Mouse (Mus musculus) midbrain, embryonic 11.5 days (tissue): ENCODE data around the gene Anapc15-ps. TPM values are rescaled to one million over a fixed set of nuclear protein-coding genes. Genes with fewer than 3 reads are reported as not detected.

Experiments used
- ATAC-seq: fragments of 200-750 bp; cut with Nextera tagmentation; 2 replicates; pipeline ENCODE4 v1.8.0; 2017; ENCODE audit warnings: moderate TSS enrichment, moderate library complexity; ENCODE audit not compliant: low FRiP score
- DNase-seq: peaks from one replicate; pipeline ENCODE4 v3.0.0; 2015; ENCODE audit warnings: low spot score; ENCODE audit errors: missing footprints
- H3K27ac ChIP-seq: fragments of 300-500 bp; sonication (generic); 2 replicates; pipeline ENCODE4 v1.5.1; 2014; ENCODE audit warnings: low read depth, low read length
- H3K27me3 ChIP-seq: fragments of 300-500 bp; sonication (generic); 2 replicates; pipeline ENCODE4 v1.6.1; 2014; ENCODE audit warnings: mild to moderate bottlenecking, low read length, moderate library complexity, mixed read lengths; ENCODE audit not compliant: control insufficient read depth, insufficient read depth
- H3K36me3 ChIP-seq: fragments of 300-500 bp; sonication (generic); 2 replicates; pipeline ENCODE4 v1.6.1; 2014; ENCODE audit warnings: mild to moderate bottlenecking, low read length, moderate library complexity, mixed read lengths; ENCODE audit not compliant: control insufficient read depth, insufficient read depth
- H3K4me1 ChIP-seq: fragments of 300-500 bp; sonication (generic); 2 replicates; pipeline ENCODE4 v1.6.1; 2014; ENCODE audit warnings: low read length; ENCODE audit not compliant: control insufficient read depth, insufficient read depth
- H3K4me2 ChIP-seq: fragments of 300-500 bp; sonication (generic); 2 replicates; pipeline ENCODE4 v1.6.1; 2014; ENCODE audit warnings: mild to moderate bottlenecking, moderate library complexity
- H3K4me3 ChIP-seq: fragments of 300-500 bp; sonication (generic); 2 replicates; pipeline ENCODE4 v1.5.1; 2014; ENCODE audit warnings: low read depth, low read length
- H3K9ac ChIP-seq: fragments of 300-500 bp; sonication (generic); 2 replicates; pipeline ENCODE4 v1.6.1; 2014; ENCODE audit warnings: low read length
- H3K9me3 ChIP-seq: fragments of 300-500 bp; sonication (generic); 2 replicates; pipeline ENCODE4 v1.6.1; 2016; ENCODE audit warnings: low read length; ENCODE audit not compliant: control insufficient read depth
- WGBS: fragments of 180-500 bp; shearing (Covaris S2); extraction: QIAGEN DNeasy Blood & Tissue Kit; methylation state at CpG from one replicate; pipeline ENCODE4 v1.1.7; 2014; 5-methylcytosine and 5-hydroxymethylcytosine counted together
- polyA plus RNA-seq: library from polyadenylated mRNA; unstranded; fragments of >200 nt; fragmentation: Nextera tagmentation; extraction: Ambion mirVana; gene quantifications from 2 replicates; pipeline ENCODE4 v1.2.1, GENCODE M21; 2014

Gene Anapc15-ps
- polyA plus RNA-seq, 1 experiment from 2014 or later = not detected

- Histone ChIP-seq H3K27ac (no peak overlapping the region), H3K36me3 (no peaks in the 10 kb centered on the region), H3K9me3 (no peaks in the 10 kb centered on the region), H3K4me2 (no peak overlapping the region), H3K4me1 (peaks cover 11% of the 10 kb centered on the region; the same call in 1 of the 2 replicates), H3K4me3 (no peak overlapping the region), H3K27me3 (no peaks in the 10 kb centered on the region), H3K9ac (no peak overlapping the region)
- ATAC-seq (no peak), DNase-seq (no peak)
- 76% methylated on average over 7 of the region's 7 CpGs for WGBS
These were observed 5.0 kb upstream of the Anapc15-ps start for GRCm38 (mm10) chr10:95678241-95678640.

- H3K4me1 ChIP-seq = peaks cover 11% of the 10 kb centered on the region; the same call in 1 of the 2 replicates
- H3K9me3 ChIP-seq = no peaks in the 10 kb centered on the region
- no peaks in the 10 kb centered on the region for H3K27me3 ChIP-seq
- no peak for ATAC-seq
- H3K36me3 ChIP-seq = no peaks in the 10 kb centered on the region
- no peak overlapping the region for H3K9ac ChIP-seq
- DNase-seq = no peak
- no peak overlapping the region for H3K4me2 ChIP-seq
- WGBS = 72% methylated on average over 22 of the region's 22 CpGs
- no peak overlapping the region for H3K27ac ChIP-seq
- H3K4me3 ChIP-seq = no peak overlapping the region
These were observed 4.3 kb upstream of the Anapc15-ps start for GRCm38 (mm10) chr10:95677356-95678109.

GRCm38 (mm10) chr10:95676991-95677355, 3.7 kb upstream of the Anapc15-ps start:
- Histone ChIP-seq H3K27me3 (no peaks in the 10 kb centered on the region), H3K27ac (no peak overlapping the region), H3K4me3 (no peak overlapping the region), H3K9me3 (no peaks in the 10 kb centered on the region), H3K36me3 (no peaks in the 10 kb centered on the region), H3K9ac (no peak overlapping the region), H3K4me2 (no peak overlapping the region), H3K4me1 (peaks cover 11% of the 10 kb centered on the region; the same call in 1 of the 2 replicates)
- 73% methylated on average over 5 of the region's 5 CpGs for WGBS
- DNase-seq (no peak), ATAC-seq (no peak)

GRCm38 (mm10) chr10:95676387-95676786, 3.1 kb upstream of the Anapc15-ps start:
- WGBS = 90% methylated on average over 2 of the region's 2 CpGs
- no peak overlapping the region for H3K27ac ChIP-seq
- no peaks in the 10 kb centered on the region for H3K9me3 ChIP-seq
- no peak overlapping the region for H3K9ac ChIP-seq
- H3K36me3 ChIP-seq = no peaks in the 10 kb centered on the region
- no peak for ATAC-seq
- no peak overlapping the region for H3K4me3 ChIP-seq
- peaks cover 11% of the 10 kb centered on the region; the same call in 1 of the 2 replicates for H3K4me1 ChIP-seq
- H3K27me3 ChIP-seq = no peaks in the 10 kb centered on the region
- DNase-seq = no peak
- no peak overlapping the region for H3K4me2 ChIP-seq

- no peaks in the 10 kb centered on the region for H3K4me1 ChIP-seq
- no peaks in the 10 kb centered on the region for H3K9me3 ChIP-seq
- H3K36me3 ChIP-seq = no peaks in the 10 kb centered on the region
- no peak overlapping the region for H3K27ac ChIP-seq
- no peaks in the 10 kb centered on the region for H3K27me3 ChIP-seq
- H3K9ac ChIP-seq = no peak overlapping the region
- H3K4me3 ChIP-seq = no peak overlapping the region
- WGBS = 90% methylated on average over 21 of the region's 21 CpGs
- no peak overlapping the region for H3K4me2 ChIP-seq
- ATAC-seq (no peak), DNase-seq (peak; percentile 59)
These were observed 2.2 kb downstream of the Anapc15-ps start for GRCm38 (mm10) chr10:95670781-95671780.

- H3K36me3 ChIP-seq = no peaks in the 10 kb centered on the region
- no peak overlapping the region for H3K4me2 ChIP-seq
- WGBS = 89% methylated on average over 4 of the region's 4 CpGs
- no peaks in the 10 kb centered on the region for H3K4me1 ChIP-seq
- no peak overlapping the region for H3K4me3 ChIP-seq
- no peak overlapping the region for H3K27ac ChIP-seq
- DNase-seq (no peak), ATAC-seq (no peak)
- H3K27me3 ChIP-seq = no peaks in the 10 kb centered on the region
- H3K9me3 ChIP-seq = no peaks in the 10 kb centered on the region
- H3K9ac ChIP-seq = no peak overlapping the region
These were observed 3.4 kb downstream of the Anapc15-ps start for GRCm38 (mm10) chr10:95669872-95670271.

GRCm38 (mm10) chr10:95669034-95669433, 4.2 kb downstream of the Anapc15-ps start:
- ATAC-seq (no peak), DNase-seq (no peak)
- H3K9ac ChIP-seq = no peak overlapping the region
- no peaks in the 10 kb centered on the region for H3K36me3 ChIP-seq
- no peak overlapping the region for H3K27ac ChIP-seq
- H3K4me2 ChIP-seq = no peak overlapping the region
- no peaks in the 10 kb centered on the region for H3K9me3 ChIP-seq
- WGBS = 89% methylated on average over 3 of the region's 3 CpGs
- no peaks in the 10 kb centered on the region for H3K4me1 ChIP-seq
- no peak overlapping the region for H3K4me3 ChIP-seq
- no peaks in the 10 kb centered on the region for H3K27me3 ChIP-seq

GRCm38 (mm10) chr10:95667371-95668030, 5.8 kb downstream of the Anapc15-ps start:
- Histone ChIP-seq H3K4me1 (no peaks in the 10 kb centered on the region), H3K4me2 (no peak overlapping the region), H3K9ac (no peak overlapping the region), H3K36me3 (no peaks in the 10 kb centered on the region), H3K27ac (no peak overlapping the region), H3K4me3 (no peak overlapping the region), H3K27me3 (no peaks in the 10 kb centered on the region), H3K9me3 (no peaks in the 10 kb centered on the region)
- peak; percentile 61 for DNase-seq
- no peak for ATAC-seq
- WGBS = 59% methylated on average over 3 of the region's 3 CpGs
